Mouse (Mus musculus) limb, embryonic 12.5 days (tissue): ENCODE data around the gene Phf23. TPM values are rescaled to one million over a fixed set of nuclear protein-coding genes. Genes with fewer than 3 reads are reported as not detected.
A peak's percentile ranks its signal among the peaks of the same experiment; 100 is the strongest.
"Not testable (repeated sequence)": the region's sequence is repeated elsewhere in the genome, so short reads cannot be mapped to it uniquely, and the experiment has no call there.

Source experiments
- ATAC-seq: fragments of 200-750 bp; cut with Nextera tagmentation; 2 replicates; pipeline ENCODE4 v1.8.0; 2017; ENCODE audit warnings: low read depth, moderate TSS enrichment; ENCODE audit not compliant: insufficient number of reproducible peaks, insufficient read depth, low FRiP score, low TSS enrichment
- H3K27ac ChIP-seq: fragments of 300-500 bp; sonication (generic); 2 replicates; pipeline ENCODE4 v1.5.1; 2016; ENCODE audit warnings: mild to moderate bottlenecking, moderate library complexity
- H3K27me3 ChIP-seq: fragments of 300-500 bp; sonication (generic); 2 replicates; pipeline ENCODE4 v1.6.1; 2016; ENCODE audit warnings: mild to moderate bottlenecking, moderate library complexity
- H3K36me3 ChIP-seq: fragments of 300-500 bp; sonication (generic); 2 replicates; pipeline ENCODE4 v1.6.1; 2016; ENCODE audit warnings: mild to moderate bottlenecking, moderate library complexity
- H3K4me1 ChIP-seq: fragments of 300-500 bp; sonication (generic); replicated peaks from 2 replicates; pipeline ENCODE4 v1.6.1; 2016
- H3K4me2 ChIP-seq: fragments of 300-500 bp; sonication (generic); 2 replicates; pipeline ENCODE4 v1.6.1; 2016; ENCODE audit warnings: mild to moderate bottlenecking, moderate library complexity
- H3K4me3 ChIP-seq: fragments of 300-500 bp; sonication (generic); replicated peaks from 2 replicates; pipeline ENCODE4 v1.5.1; 2016; ENCODE audit warnings: mild to moderate bottlenecking
- H3K9ac ChIP-seq: fragments of 300-500 bp; sonication (generic); replicated peaks from 2 replicates; pipeline ENCODE4 v1.6.1; 2016; ENCODE audit warnings: mild to moderate bottlenecking, moderate library complexity
- H3K9me3 ChIP-seq: fragments of 300-500 bp; sonication (generic); 2 replicates; pipeline ENCODE4 v1.6.1; 2016; ENCODE audit warnings: mild to moderate bottlenecking, moderate library complexity
- WGBS: fragments of 180-500 bp; shearing (Covaris S2); methylation state at CpG from one replicate; pipeline ENCODE4 v1.1.7; 2016; 5-methylcytosine and 5-hydroxymethylcytosine counted together
- polyA plus RNA-seq: library from polyadenylated mRNA; unstranded; fragments of >200 nt; fragmentation: Nextera tagmentation; extraction: Ambion mirVana; gene quantifications from 2 replicates; pipeline ENCODE4 v1.2.1, GENCODE M21; 2016

Phf23 gene
- polyA plus RNA-seq: 102 and 108 TPM in 2 replicates

- H3K27ac ChIP-seq: peak within 1 kb of the TSS; percentile 99
- H3K27me3 ChIP-seq: no peaks in the 10 kb centered on the region
- peak within 1 kb of the TSS; percentile 92 for H3K4me3 ChIP-seq
- peak; percentile 83 for ATAC-seq
- peaks cover 49% of the 10 kb centered on the region for H3K36me3 ChIP-seq
- H3K9me3 ChIP-seq: no peaks in the 10 kb centered on the region
- under 1% methylated on average over 35 of the region's 36 CpGs for WGBS
- peaks cover 34% of the 10 kb centered on the region for H3K4me1 ChIP-seq
- H3K9ac ChIP-seq: peak within 1 kb of the TSS; percentile 96
- peak within 1 kb of the TSS; percentile 58 for H3K4me2 ChIP-seq
Measured at GRCm38 (mm10) chr11:69995391-69995960, at the start of gene Phf23. Gene Phf23, plus strand, starts transcription at chr11:69995777.

GRCm38 (mm10) chr11:69945997-69946891, 49.3 kb upstream of the Phf23 start:
- no peaks in the 10 kb centered on the region for H3K27me3 ChIP-seq
- ATAC-seq: no peak
- H3K36me3 ChIP-seq: peaks cover 51% of the 10 kb centered on the region
- H3K4me2 ChIP-seq: peak overlapping the region; percentile 80
- H3K9me3 ChIP-seq: no peaks in the 10 kb centered on the region
- peak overlapping the region; percentile 57 for H3K4me3 ChIP-seq
- peak overlapping the region; percentile 74; the same call in 1 of the 2 replicates for H3K9ac ChIP-seq
- WGBS: 89% methylated on average over 18 of the region's 18 CpGs
- H3K27ac ChIP-seq: peak overlapping the region; percentile 96; the same call in 1 of the 2 replicates
- H3K4me1 ChIP-seq: peaks cover 27% of the 10 kb centered on the region

- Histone ChIP-seq H3K4me1 (peaks cover 24% of the 10 kb centered on the region), H3K27ac (peak overlapping the region; percentile 96), H3K9me3 (no peaks in the 10 kb centered on the region), H3K36me3 (peaks cover 39% of the 10 kb centered on the region), H3K4me2 (peak overlapping the region; percentile 80), H3K4me3 (peak overlapping the region; percentile 57), H3K27me3 (no peaks in the 10 kb centered on the region), H3K9ac (peak overlapping the region; percentile 74)
- peak; percentile 38 for ATAC-seq
- under 1% methylated on average over 29 of the region's 29 CpGs for WGBS
Measured at GRCm38 (mm10) chr11:69947337-69948065, 48.1 kb upstream of the Phf23 start.

- WGBS: under 1% methylated on average over 34 of the region's 34 CpGs
- H3K9ac ChIP-seq: peak within 1 kb of the TSS; percentile 74
- H3K27me3 ChIP-seq: no peaks in the 10 kb centered on the region
- H3K4me1 ChIP-seq: peaks cover 24% of the 10 kb centered on the region
- peaks cover 32% of the 10 kb centered on the region for H3K36me3 ChIP-seq
- peak within 1 kb of the TSS; percentile 80 for H3K4me2 ChIP-seq
- peak within 1 kb of the TSS; percentile 57 for H3K4me3 ChIP-seq
- peak; percentile 93 for ATAC-seq
- H3K27ac ChIP-seq: peak within 1 kb of the TSS; percentile 96
- no peaks in the 10 kb centered on the region for H3K9me3 ChIP-seq
Measured at GRCm38 (mm10) chr11:69948066-69948762, 47.4 kb upstream of the Phf23 start, which contains the start of gene Slc2a4. Gene Slc2a4, minus strand, starts transcription at chr11:69948188.

GRCm38 (mm10) chr11:69948763-69949150, 46.8 kb upstream of the Phf23 start:
- Histone ChIP-seq H3K27ac (peak overlapping the region; percentile 96), H3K36me3 (peaks cover 27% of the 10 kb centered on the region), H3K4me1 (peaks cover 24% of the 10 kb centered on the region), H3K4me3 (peak overlapping the region; percentile 57), H3K27me3 (no peaks in the 10 kb centered on the region), H3K4me2 (peak overlapping the region; percentile 80), H3K9me3 (no peaks in the 10 kb centered on the region), H3K9ac (peak overlapping the region; percentile 74)
- ATAC-seq: peak; percentile 49
- WGBS: 0% methylated on average over 14 of the region's 14 CpGs

GRCm38 (mm10) chr11:69950807-69951459, 44.6 kb upstream of the Phf23 start:
- peaks cover 6% of the 10 kb centered on the region for H3K36me3 ChIP-seq
- no peak overlapping the region for H3K4me2 ChIP-seq
- no peaks in the 10 kb centered on the region; the same call in 1 of the 2 replicates for H3K27me3 ChIP-seq
- 45% methylated on average over 4 of the region's 4 CpGs for WGBS
- H3K4me1 ChIP-seq: peaks cover 19% of the 10 kb centered on the region
- no peak overlapping the region for H3K4me3 ChIP-seq
- no peak overlapping the region for H3K9ac ChIP-seq
- no peak for ATAC-seq
- no peaks in the 10 kb centered on the region for H3K9me3 ChIP-seq
- no peak overlapping the region for H3K27ac ChIP-seq

GRCm38 (mm10) chr11:69952274-69952673, 43.3 kb upstream of the Phf23 start:
- Histone ChIP-seq H3K4me2 (no peak overlapping the region), H3K9me3 (no peaks in the 10 kb centered on the region), H3K4me1 (peaks cover 6% of the 10 kb centered on the region; the same call in 1 of the 2 replicates), H3K27ac (no peak overlapping the region), H3K9ac (no peak overlapping the region), H3K4me3 (no peak overlapping the region), H3K36me3 (no peaks in the 10 kb centered on the region), H3K27me3 (no peaks in the 10 kb centered on the region; the same call in 1 of the 2 replicates)
- WGBS: 60% methylated on average over 1 of the region's 1 CpGs
- no peak for ATAC-seq

- 72% methylated on average over 11 of the region's 11 CpGs for WGBS
- ATAC-seq: no peak
- no peak overlapping the region for H3K27ac ChIP-seq
- H3K4me3 ChIP-seq: no peak overlapping the region
- 0 out of 2 replicates have a peak, but pooled peaks cover 4% of the 10 kb centered on the region for H3K4me1 ChIP-seq
- no peaks in the 10 kb centered on the region for H3K36me3 ChIP-seq
- peaks cover 2% of the 10 kb centered on the region; the same call in 1 of the 2 replicates for H3K27me3 ChIP-seq
- H3K9me3 ChIP-seq: no peaks in the 10 kb centered on the region
- H3K9ac ChIP-seq: no peak overlapping the region
- H3K4me2 ChIP-seq: no peak overlapping the region
Measured at GRCm38 (mm10) chr11:69953267-69953915, 42.2 kb upstream of the Phf23 start.

GRCm38 (mm10) chr11:69955618-69956017, 40.0 kb upstream of the Phf23 start:
- not testable (repeated sequence) for ATAC-seq
- WGBS: 82% methylated on average over 4 of the region's 4 CpGs

GRCm38 (mm10) chr11:69956218-69956617, 39.4 kb upstream of the Phf23 start:
- Histone ChIP-seq H3K4me2 (no peak overlapping the region), H3K27ac (no peak overlapping the region), H3K27me3 (peaks cover 18% of the 10 kb centered on the region), H3K4me3 (no peak overlapping the region), H3K9me3 (no peaks in the 10 kb centered on the region), H3K9ac (no peak overlapping the region), H3K36me3 (no peaks in the 10 kb centered on the region), H3K4me1 (no peaks in the 10 kb centered on the region)
- ATAC-seq: no peak
- WGBS: 67% methylated on average over 1 of the region's 1 CpGs

More at GRCm38 (mm10) chr11:69955618-69956017, 40.0 kb upstream of the Phf23 start:
- not testable (repeated sequence) for H3K27ac ChIP-seq, H3K36me3 ChIP-seq, H3K9me3 ChIP-seq, H3K4me1 ChIP-seq, H3K9ac ChIP-seq, H3K4me2 ChIP-seq, H3K4me3 ChIP-seq
- H3K27me3 ChIP-seq: peaks cover 12% of the 10 kb centered on the region; the same call in 1 of the 2 replicates
